Mouse (Mus musculus): ENCODE measurements around the gene 4930513O06Rik. TPM values are rescaled to one million over a fixed set of nuclear protein-coding genes. Genes with fewer than 3 reads are reported as not detected.

The 4930513O06Rik gene
- polyA plus RNA-seq, 1 experiment from 2014 or later = not detected

Other genes with a start within 250 kb of the 4930513O06Rik start
- 1.7 and 4.9 TPM in 2 replicates for gene Nrk, start 171.8 kb upstream of the 4930513O06Rik start, polyA plus RNA-seq (2015; fragmentation: Nextera tagmentation; extraction: Ambion mirVana)
- not detected in 2 replicates for gene Serpina7, start 1.0 kb upstream of the 4930513O06Rik start, polyA plus RNA-seq (2015; fragmentation: Nextera tagmentation; extraction: Ambion mirVana)
- not detected in 2 replicates for gene 4933428M09Rik, start 93.0 kb downstream of the 4930513O06Rik start, polyA plus RNA-seq (2015; fragmentation: Nextera tagmentation; extraction: Ambion mirVana)
- 7.8 and 9.7 TPM in 2 replicates for gene Mum1l1, start 123.8 kb downstream of the 4930513O06Rik start, polyA plus RNA-seq (2015; fragmentation: Nextera tagmentation; extraction: Ambion mirVana)
- gene Trap1a, start 247.4 kb downstream of the 4930513O06Rik start, polyA plus RNA-seq (2015; fragmentation: Nextera tagmentation; extraction: Ambion mirVana) = not detected in 2 replicates